Mouse (Mus musculus): ENCODE measurements around the gene Olfr675. TPM values are rescaled to one million over a fixed set of nuclear protein-coding genes. Genes with fewer than 3 reads are reported as not detected.
"Not testable (repeated sequence)": the region's sequence is repeated elsewhere in the genome, so short reads cannot be mapped to it uniquely, and the experiment has no call there.

Olfr675 gene
- not detected for total RNA-seq (2021)

GRCm38 (mm10) chr7:105028360-105028759 lies at the start of gene Olfr675:
TSS of gene Olfr675 (minus strand) at chr7:105028460.
- no peak for DNase-seq (ENCODE audit: extremely low spot score in 1 of 2, low spot score in 1 of 2)

- DNase-seq (ENCODE audit: extremely low spot score in 1 of 2, low spot score in 1 of 2) = no peak
Measured at GRCm38 (mm10) chr7:105064175-105064574, 35.9 kb upstream of the Olfr675 start, which contains the start of gene Olfr678. TSS of gene Olfr678 (plus strand) at chr7:105064475.

- no peak for DNase-seq (ENCODE audit: extremely low spot score in 1 of 2, low spot score in 1 of 2)
Measured at GRCm38 (mm10) chr7:105058951-105059350, 30.7 kb upstream of the Olfr675 start.

- not testable (repeated sequence) for DNase-seq (ENCODE audit: extremely low spot score in 1 of 2, low spot score in 1 of 2)
Measured at GRCm38 (mm10) chr7:105033836-105034235, 5.6 kb upstream of the Olfr675 start.

- no peak for DNase-seq (ENCODE audit: extremely low spot score in 1 of 2, low spot score in 1 of 2)
Measured at GRCm38 (mm10) chr7:105032398-105032797, 4.1 kb upstream of the Olfr675 start, which contains the start of gene Olfr676. TSS of gene Olfr676 (plus strand) at chr7:105032698.

- DNase-seq (ENCODE audit: extremely low spot score in 1 of 2, low spot score in 1 of 2) = no peak
Measured at GRCm38 (mm10) chr7:105022530-105022929, 5.7 kb downstream of the Olfr675 start.

GRCm38 (mm10) chr7:105001929-105002328 lies 26.3 kb downstream of the Olfr675 start, which contains the start of gene Olfr672:
TSS of gene Olfr672 (minus strand) at chr7:105002029.
- no peak for DNase-seq (ENCODE audit: extremely low spot score in 1 of 2, low spot score in 1 of 2)

- DNase-seq (ENCODE audit: extremely low spot score in 1 of 2, low spot score in 1 of 2) = no peak
Measured at GRCm38 (mm10) chr7:104979026-104979425, 49.2 kb downstream of the Olfr675 start, which contains the start of gene Olfr671. TSS of gene Olfr671 (minus strand) at chr7:104979126.

GRCm38 (mm10) chr7:104972507-104972906 lies 55.8 kb downstream of the Olfr675 start:
- DNase-seq (ENCODE audit: extremely low spot score in 1 of 2, low spot score in 1 of 2) = not testable (repeated sequence)

Other genes with a start within 250 kb of the Olfr675 start
- not detected for gene Usp17lb, start 185.9 kb downstream of the Olfr675 start, total RNA-seq (2021)
- not detected for gene Usp17la, start 171.5 kb downstream of the Olfr675 start, total RNA-seq (2021)
- gene Olfr665, start 150.4 kb downstream of the Olfr675 start, total RNA-seq (2021) = not detected
- gene Olfr666, start 132.5 kb downstream of the Olfr675 start, total RNA-seq (2021) = not detected
- gene Olfr667, start 107.0 kb downstream of the Olfr675 start, total RNA-seq (2021) = not detected
- gene Olfr668, start 100.4 kb downstream of the Olfr675 start, total RNA-seq (2021) = not detected
- gene Olfr669, start 94.2 kb downstream of the Olfr675 start, total RNA-seq (2021) = not detected
- not detected for gene Olfr670, start 65.8 kb downstream of the Olfr675 start, total RNA-seq (2021)
- not detected for gene Olfr671, start 49.3 kb downstream of the Olfr675 start, total RNA-seq (2021)
- not detected for gene Olfr672, start 26.4 kb downstream of the Olfr675 start, total RNA-seq (2021)
- not detected for gene Olfr676, start 4.2 kb upstream of the Olfr675 start, total RNA-seq (2021)
- gene Olfr677, start 22.9 kb upstream of the Olfr675 start, total RNA-seq (2021) = not detected
- not detected for gene Olfr678, start 36.0 kb upstream of the Olfr675 start, total RNA-seq (2021)
- not detected for gene Olfr679, start 52.7 kb upstream of the Olfr675 start, total RNA-seq (2021)
- not detected for gene Olfr680-ps1, start 64.4 kb upstream of the Olfr675 start, total RNA-seq (2021)
- not detected for gene Olfr681, start 88.4 kb upstream of the Olfr675 start, total RNA-seq (2021)
- gene Olfr683, start 118.6 kb upstream of the Olfr675 start, total RNA-seq (2021) = not detected
- not detected for gene Olfr684, start 135.2 kb upstream of the Olfr675 start, total RNA-seq (2021)
- gene Olfr685, start 157.6 kb upstream of the Olfr675 start, total RNA-seq (2021) = not detected
- gene Olfr686, start 179.0 kb upstream of the Olfr675 start, total RNA-seq (2021) = not detected